Mouse (Mus musculus) spleen, adult 2 months (tissue): ENCODE data around the gene Adamts4.

Source experiments
- CTCF ChIP-seq: fragments of 200-500 bp; IDR thresholded peaks from 2 replicates; pipeline ENCODE4 v1.5.1; 2011; ENCODE audit warnings: mild to moderate bottlenecking, inconsistent platforms; ENCODE audit not compliant: insufficient read depth, insufficient read length, insufficient replicate concordance; ENCODE audit errors: extremely low read depth
- POLR2A ChIP-seq: fragments of 200-500 bp; IDR thresholded peaks from 2 replicates; pipeline ENCODE4 v1.6.1; 2011; ENCODE audit warnings: low read depth, low read length, inconsistent platforms

DNA sequence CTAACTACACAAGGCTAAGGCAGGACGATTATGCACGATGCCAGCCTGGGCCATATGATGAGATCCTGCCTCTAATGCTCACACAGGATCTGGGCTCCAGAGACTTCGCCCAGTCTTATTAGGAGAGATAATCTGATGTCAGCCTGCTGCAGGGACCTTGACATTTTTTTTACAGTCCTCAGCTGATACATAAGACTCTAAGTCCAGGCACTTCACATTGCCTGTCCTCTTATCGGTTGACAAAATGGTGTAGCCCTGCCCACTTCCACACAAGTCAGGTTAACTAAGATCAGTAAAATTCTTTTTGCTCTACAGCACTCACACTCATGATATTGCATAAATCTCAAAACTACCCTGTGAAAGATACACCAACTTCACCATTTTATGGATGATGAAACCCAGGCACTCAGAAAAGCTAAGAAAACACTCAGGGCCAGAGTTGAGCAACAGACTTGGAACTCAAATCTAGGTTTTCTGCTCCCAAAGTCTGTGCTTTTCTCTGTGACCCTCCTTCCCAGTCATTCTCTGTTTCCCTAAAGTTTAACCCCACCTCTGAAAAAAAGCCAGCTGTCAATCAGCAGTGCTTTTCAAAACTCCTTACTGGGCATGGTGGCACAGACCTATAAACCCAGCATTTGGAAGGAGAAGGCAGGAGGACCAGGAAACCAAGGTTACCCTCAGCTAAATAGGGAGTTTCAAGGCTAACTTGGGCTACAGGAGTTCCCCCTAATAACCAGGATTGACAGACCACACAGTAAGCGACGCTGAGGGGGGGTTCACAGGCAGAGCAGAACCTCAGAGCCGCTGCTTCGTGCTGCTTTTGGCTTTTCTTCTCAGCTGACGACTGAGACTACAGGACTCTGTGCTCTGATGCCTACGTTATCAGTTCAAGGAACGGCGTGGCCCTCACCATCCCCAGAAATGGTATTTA, 17.2 kb upstream of the Adamts4 start:
- TF ChIP-seq POLR2A: no peak
- no peak for TF ChIP-seq CTCF
